Mouse (Mus musculus) granulocyte monocyte progenitor cell, adult 5-6 weeks (primary cell): ENCODE data around the gene Cux1. TPM values are rescaled to one million over a fixed set of nuclear protein-coding genes. Genes with fewer than 3 reads are reported as not detected.
A peak's percentile ranks its signal among the peaks of the same experiment; 100 is the strongest.

Experiments
- ATAC-seq: replicated peaks from 2 replicates; pipeline ENCODE4 v1.8.0; 2016; ENCODE audit warnings: mild to moderate bottlenecking, moderate TSS enrichment, inconsistent platforms; ENCODE audit not compliant: poor library complexity, severe bottlenecking
- total RNA-seq, 2 experiments: library from RNA; stranded (forward) in 1 of 2; stranded (reverse) in 1 of 2; fragments of 200-712, 200-1000 nt in 1 of 2; fragments of >200 nt in 1 of 2; fragmentation: Nextera tagmentation in 1 of 2; gene quantifications; 2 replicates each; pipeline ENCODE4 v1.2.3; 2014 to 2017

Cux1 gene
- total RNA-seq, 2 experiments from 2014 or later = 94.1 to 109 TPM

DNA sequence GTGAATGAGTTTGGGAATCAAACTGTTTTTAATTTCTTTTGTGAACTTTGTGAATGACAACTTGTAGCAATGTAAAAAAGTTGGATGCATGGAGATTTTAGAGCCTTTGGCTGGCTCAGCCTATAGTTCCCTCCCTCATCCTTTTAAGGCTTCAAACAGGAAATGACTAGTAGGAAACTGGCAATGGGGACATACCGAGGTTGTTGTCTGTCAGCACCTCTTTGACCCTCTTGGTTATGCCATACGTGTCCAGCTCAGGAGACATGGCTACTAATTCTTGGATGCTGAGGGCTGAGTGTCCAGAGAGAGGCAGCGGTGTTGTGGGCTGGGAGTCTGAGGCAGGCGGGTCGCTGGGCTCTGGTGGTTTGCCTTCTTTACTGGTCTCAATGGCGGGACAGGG, 280.7 kb downstream of the Cux1 start:
- no peak for ATAC-seq

DNA sequence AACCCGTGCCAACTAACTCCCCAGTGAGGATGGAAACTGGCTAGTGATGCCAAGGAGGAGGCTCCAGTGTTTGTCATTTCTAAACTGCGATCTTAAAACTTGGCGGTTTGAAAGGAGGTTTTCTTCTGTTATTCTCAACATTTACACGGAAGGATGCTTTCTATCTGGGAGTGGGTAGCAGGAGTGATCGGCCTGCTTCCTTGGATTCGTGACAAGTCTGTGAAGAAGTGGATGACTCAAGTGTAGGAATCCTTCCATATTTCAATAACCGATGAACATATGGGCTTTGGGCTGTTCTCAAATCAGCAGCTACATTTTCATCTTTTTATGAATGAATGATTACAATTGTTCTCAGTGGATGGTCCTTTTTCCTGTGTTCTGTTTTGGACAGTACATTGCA, 282.2 kb downstream of the Cux1 start:
- ATAC-seq = no peak

DNA sequence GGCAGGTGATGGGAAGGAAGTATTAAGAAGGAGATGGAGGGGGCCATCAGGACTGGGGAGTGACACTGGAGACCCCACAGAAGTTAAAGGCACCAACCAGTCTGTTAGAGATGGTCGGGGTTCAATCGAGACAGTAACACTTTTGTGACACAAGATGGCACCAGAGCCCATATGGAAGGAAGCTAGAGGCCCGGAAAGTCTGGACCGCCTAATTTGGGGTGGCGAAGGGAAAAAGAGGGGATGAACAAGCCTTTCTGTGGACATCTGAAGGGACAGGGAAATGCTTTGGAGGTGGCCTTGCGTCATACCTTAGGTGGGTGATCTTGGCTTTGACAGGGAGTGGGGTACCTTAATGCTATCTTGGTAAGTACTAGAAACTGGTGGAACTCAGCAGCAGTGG, 285.9 kb downstream of the Cux1 start:
- no peak for ATAC-seq

DNA sequence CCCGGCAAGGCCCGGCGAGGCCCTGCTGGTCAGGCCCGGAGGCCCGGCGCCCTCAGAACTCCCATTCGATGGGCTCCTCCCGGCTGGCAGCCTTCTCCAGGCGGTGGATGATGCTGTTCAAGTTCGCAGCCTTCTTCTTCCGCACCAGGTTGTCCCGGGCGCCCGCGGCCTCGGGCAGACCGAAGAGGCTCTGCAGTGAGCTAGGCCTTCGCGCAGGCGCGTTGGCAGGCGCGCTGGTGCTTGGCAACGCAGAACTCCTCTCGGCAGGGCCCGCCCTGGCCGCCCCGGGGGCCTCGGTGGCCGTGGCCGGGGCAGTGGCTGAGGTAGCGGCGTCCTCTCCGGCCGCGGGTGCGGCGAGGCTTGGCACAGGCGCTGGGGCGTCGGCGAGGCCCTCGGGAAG, 292.6 kb downstream of the Cux1 start:
- no peak for ATAC-seq

DNA sequence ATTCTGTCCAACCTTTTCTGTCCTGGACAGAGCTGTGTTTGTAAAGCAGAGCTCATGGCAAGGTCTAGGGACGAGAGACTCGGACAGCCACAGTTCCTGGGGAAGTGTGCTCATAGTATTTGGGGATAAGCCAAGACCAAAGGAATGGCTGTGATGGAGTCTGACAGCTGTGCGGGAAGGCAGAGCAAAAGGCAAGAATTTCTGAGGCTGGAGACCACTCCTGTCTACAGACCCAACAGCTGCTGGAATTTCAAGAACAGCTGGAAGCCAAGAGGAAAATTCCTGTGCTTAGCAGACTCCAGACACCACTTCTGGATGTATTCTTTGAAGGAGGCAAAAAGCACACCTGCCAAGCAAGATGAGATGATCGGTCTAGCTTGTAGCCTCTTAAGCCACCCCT, 297.4 kb downstream of the Cux1 start:
- no peak for ATAC-seq

DNA sequence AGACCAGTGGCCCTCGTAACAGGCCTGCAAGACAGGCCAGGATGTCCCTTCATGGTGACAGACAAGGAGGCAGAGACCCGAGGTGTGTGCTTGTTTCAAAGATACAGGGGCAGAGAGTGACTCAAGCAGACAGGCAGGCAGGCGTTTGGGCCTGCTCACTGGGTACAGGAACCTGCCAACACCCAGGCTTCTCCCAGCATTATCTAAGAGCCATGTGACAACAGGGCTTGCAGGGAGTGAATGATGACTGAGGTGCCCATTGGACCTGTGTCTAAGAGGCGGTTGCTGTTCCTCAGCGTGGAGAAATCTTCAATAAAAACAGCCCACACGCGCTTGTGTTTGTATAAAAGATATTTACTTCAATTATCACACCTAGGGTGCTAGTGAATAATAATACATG, 301.2 kb downstream of the Cux1 start:
- no peak for ATAC-seq

DNA sequence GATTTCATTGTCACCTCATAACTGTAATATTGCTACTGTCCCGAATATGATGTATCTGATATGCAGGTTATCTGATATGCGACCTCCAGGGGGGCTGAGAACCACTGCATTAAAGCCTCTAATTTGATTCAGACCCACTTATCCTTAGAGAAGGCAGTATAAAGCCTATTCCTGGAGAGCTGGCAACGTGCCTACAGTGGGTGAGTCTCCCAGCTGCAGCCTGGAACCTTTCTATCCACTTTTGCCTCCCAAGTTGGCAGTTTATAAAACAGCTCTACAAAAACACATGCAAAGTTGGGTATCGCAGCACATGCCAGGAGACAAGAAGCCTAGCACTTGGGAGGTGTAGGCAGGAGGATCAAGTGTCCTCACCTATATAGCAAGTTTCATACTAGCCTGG, 303.9 kb downstream of the Cux1 start:
- ATAC-seq = no peak

DNA sequence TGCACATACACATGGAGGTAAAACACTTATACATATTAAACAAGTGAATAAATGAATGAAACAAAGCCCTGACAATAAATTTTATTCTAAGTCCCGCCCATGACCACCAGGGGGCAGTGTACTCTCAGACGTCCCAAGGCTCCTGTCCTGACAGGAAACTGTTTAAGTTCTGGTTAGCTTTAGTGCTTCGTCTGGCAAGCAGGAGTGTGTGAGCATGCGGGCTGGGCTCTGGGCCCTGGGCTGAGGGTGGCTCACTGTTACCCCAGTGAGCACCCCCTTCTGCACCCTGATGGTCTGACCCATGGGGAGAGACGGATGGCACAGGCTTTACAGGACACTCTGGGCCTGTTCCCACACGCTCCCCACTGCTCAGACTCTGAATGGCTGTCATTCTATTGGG, 308.4 kb downstream of the Cux1 start:
- ATAC-seq = peak; percentile 62

DNA sequence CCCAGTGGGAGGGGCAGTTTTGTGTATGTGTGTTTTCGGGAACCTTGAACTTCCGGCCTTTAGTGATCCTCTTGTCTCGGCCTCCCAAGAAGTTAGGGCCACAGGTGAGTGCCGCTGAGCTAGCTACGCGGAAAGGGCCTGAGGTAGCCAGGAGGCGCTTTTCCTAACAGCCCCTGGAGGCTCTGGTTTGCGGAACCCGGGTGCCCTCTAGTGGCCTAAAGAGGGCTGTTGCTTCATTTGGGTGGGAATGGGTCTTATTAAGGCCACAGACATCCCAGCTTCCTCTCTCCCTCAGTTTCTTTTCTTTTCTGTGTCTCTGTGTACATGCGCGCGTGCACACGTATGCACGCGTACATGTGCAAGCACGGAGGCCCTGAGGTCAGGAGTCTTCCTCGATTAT, 314.4 kb downstream of the Cux1 start:
- peak; percentile 59 for ATAC-seq

DNA sequence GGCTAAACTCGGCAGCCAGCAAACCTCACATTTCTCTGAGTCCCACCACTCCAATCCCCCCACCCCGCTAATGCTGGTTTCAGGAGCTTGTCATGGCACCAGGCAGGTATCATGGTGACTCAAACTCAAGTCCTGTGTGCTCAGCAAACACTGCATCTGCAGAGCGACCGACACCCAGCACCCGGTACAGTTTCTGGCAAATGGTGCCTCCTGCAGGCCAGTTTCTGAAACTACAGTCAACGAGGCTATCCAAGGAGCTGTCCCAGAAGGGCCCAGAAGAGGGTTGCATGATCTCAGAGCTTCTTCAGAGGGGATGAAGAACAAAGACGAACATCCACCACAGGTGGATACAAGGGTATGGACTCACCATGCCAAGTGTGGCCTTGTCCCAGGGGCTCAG, 316.3 kb downstream of the Cux1 start:
- 0 out of 2 replicates have a peak, but pooled peaks have one; percentile 17 for ATAC-seq

DNA sequence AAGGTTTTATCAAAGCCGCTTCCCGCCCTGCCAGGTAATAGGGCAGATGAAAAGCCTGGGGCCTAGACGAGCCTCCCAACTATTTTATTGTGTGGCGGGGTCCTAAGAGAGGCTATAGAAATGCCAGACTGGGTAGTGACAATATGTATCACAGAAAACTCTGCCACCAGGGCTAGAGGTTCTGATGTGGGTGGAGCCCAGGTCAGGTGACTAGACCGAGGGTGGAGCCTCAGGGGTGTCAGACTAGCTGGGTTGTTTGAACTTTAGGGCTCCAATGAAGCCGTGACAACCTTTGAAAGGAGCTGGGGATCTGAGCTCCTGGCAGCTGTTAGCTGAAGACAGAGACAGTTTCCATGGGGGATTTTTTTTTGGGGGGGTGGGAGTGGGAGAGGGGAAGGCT, 318.8 kb downstream of the Cux1 start:
- no peak for ATAC-seq

DNA sequence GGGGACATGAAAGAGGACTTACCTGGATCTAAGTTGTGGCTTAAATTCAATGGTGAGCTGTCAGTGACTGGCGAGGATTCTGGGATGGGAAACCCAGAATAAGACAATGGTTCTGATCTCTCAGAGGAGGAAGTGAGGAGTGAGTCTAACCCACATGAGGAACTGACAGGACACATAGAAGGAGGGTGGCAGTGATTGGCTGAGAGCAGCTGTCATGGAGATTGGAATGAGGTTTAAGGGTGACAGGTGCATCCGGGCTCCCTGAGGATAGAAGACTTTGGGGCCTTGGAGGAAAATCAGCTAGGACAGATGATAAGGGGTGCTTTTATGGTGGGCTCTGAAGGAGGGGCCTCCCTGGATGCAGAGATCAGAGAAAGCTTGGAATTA, 320.8 kb downstream of the Cux1 start, which contains the start of gene Sh2b2:
TSS of gene Sh2b2 (minus strand) at position 105 of the 387 bp plus-strand sequence.
- ATAC-seq = peak; percentile 59

DNA sequence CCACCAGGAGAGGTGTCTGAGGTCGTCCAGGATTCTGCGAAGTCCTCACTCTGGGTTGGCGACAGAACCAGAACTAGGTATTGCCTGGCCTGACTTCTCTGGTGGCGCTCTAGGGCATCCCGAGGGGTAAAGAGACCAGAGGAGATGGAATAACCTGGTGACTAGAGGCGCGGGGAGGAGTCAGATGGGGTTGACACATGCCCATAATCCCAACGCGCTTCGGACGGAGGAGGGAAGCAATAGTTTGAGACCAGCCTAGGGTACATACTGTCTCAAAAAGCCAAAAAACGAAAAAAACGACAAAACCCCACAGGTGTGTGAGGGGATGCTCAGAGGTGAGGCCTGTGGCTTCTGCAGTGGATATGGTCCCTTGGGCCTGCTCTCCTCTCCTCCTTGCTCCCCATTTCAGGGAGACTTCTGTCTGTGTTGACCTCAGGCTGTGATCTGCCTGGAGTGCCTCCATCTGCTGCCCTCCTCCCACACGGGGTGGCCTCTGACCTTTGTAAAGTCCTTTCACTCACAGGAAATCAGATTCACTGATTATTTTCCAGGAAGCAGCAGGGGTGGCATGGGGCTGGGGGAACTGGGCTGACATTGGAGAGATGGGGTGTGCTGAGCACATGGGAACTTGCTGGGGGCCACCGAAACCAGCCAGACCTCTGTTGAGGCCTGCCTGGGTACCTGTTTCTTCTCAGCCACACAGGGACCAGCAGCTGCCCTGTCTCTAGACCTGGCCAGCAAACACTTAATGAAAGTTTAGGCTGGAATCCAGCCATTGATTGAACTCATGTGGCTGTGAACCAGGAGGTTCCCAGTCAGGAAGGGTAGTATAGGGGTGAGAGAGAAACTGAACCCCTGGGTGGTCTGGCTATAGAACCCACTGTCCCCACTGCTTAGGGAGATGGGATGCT, 321.5 kb downstream of the Cux1 start:
- peak; percentile 1; the same call in 1 of the 2 replicates for ATAC-seq

DNA sequence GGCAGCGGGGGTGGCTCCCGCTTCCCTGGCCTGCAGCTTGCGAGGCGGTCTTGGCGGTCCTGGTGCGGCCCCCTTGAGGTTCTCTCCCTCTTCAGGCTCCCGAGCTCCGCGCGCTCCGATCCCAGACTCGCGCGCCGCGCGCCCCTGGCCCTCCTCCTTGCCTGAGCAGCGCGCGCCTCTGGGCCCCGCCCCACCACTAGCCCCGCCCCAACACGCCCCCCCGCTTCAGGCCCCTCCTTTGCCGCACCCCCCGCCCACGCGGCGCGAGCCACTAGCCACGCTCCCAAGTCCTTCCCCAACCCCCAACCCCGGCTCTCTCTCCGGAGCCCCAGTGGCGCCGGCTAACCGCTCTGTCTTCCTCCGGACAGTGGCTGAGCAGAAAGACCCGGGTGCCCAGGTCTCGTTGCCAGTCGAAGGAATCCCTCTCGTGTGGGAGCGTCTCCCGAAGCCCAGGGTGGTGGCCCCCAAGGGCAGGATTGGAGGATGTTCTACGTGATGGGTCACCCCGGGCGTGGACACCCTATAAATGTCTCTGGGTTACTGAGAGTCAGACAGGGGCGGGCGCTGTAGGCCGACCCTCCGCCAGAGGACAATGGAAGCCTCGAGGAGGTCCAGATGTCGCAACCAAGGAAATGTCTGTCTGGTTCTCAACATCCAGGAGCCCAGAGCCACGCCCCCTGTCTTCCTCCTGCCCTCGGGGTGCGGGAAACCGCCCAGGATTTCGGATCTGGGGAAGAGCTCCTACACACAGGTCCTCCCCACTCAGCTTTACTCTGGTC, 322.3 kb downstream of the Cux1 start:
- ATAC-seq = peak; percentile 64

DNA sequence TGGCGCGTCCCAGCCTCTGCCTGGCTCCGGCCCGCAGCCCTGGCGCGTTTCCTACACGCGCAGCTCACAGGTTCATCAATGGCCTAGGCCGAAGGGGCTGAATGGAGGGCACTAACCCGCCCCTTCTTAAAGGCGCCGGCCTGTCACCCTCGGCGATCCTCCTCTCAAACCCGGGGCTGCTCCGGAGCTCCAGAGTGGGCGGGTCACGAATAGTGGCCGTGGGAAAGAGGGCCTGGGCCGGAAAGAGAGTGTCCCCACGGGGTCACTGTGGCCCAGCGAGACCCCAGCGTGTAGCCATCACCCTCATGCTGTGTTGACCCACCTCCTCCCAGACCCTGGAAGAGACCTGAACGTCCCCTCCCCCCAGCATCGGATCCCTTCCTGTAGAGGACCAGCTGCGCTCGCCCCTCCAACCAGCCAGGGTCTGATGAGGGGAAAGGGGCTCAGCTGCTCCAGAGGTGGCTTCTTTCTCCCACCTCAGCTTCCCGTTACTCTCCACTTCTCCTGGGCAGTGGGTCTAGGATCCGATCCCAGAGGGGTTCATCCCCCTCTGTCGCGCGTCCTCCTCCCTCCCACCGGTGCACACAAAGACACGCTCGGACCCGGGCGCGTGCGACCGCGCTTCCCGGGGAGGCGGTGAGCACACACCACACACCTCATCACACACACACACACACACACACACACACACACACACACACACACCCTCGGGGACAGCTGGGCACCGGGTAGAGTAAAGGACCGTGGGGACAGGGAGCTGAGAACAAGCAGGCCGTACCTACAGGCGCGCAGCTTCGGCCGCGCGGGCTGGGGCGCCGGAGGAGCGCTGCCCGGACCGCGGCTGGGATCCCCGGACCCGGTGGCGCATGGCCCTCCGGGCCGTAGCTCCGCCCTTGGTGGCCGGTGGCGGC, 323.2 kb downstream of the Cux1 start:
- no peak for ATAC-seq

DNA sequence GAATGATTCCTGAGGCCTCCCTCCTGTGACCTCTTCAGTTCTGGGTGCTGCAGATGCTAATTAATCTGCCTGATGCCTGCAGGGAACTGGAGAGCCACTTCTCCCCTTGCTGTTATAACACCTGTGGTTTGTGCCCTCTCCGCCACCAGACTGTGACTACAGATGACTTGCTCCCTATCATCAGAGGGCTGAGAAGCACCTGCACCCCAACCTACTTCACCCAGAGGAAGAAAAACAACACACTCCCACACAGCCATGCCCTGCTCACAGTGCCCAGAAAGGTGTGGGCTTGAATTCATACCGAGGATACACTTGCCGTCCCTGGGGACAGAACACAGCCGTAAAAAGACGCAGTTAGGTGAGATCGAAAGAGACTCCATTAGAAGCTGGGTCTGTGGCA, 326.1 kb downstream of the Cux1 start:
- no peak for ATAC-seq

DNA sequence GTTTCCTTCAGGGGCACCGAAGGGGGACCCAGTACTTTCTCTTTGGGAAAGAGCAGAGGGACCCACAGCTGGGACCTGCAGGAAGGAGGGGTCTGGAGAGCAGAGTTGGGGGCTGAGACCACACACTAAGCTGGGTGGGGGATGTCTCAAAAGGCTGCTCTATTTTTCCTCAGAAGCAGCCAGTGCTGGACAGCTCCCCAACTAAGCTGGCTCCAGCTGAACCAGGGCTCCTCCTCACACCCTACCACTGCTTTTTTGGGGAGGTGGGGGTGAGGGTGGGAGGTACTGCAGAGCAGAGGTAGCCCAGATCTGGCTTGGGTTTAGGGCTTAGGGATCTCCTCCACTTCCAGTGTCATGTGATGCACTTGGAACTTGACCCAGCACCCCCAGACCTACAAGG, 326.9 kb downstream of the Cux1 start:
- no peak for ATAC-seq

DNA sequence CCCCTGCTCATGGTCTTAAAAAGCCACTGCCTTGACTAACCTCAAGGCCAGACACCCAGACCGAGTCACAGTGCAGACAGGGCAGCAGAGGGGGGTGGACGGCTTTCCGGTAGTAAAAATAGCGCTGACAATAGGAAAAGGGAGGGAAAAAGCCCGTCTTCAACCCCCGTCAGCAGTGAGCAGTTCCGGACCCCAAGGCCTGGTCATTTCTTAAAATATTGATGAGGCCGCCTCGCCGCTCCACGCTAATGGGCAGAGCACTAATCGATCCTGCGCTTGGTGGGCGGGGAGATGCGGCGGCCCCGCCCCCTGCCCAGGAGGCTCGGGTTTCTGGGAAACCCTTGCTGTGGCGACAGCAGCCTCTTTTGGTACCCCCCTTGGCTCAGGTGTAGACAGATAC, 329.7 kb downstream of the Cux1 start:
- peak; percentile 36 for ATAC-seq

DNA sequence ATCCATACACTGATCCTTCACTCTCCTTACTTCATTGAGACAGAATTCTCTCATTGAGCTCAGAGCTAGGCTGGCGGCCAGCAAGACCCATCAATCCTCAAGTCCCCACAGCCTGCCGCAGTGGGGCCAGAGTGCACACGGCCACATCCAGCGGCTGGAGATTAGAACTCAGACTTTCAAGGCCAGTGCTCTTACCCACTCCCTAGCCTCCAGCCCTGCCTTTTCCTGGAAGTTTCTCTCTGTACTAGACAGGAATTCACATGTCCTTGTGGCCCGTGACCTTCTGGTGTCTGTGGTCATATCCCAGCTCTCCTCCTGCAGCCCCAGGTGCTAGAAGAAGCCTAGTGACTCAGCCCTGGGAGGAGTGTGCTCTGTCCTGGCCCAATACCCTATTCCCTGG, 330.7 kb downstream of the Cux1 start:
- no peak for ATAC-seq

DNA sequence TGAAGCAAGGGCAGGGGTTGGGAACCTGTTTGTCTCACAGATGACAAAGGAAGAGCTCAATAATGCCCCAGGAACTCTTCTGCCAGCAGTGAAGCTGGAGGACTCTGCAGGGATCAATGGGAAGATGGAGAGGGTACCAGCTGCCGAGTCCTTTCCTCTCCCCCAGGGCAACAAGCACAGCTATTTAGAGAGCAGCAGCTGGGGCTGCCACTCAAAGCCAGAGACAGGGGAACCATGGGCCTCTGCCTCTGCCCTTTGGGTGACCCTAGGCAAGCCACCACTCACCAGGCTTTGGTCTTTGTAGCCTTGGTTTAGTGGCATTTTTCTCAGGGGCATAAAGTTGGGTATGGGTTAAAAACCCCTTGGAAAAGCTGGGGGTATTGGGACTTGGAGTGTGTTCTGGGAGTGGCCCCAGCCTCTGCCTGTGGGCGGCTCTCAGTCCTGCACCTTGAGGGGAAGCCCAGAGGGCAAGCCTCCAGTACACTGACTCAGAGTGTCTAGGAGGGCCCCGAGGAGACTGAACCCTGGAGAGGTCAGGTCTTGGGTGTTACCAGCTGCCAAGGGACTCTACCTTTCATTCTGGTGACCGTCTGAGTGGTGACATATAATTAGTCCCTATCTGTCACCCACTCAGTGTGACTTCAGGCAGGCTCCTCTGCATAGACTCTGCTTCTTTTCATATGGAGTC, 336.8 kb downstream of the Cux1 start:
- ATAC-seq = no peak
